Mouse (Mus musculus) testis, adult 2 months (tissue): ENCODE measurements around the gene Ffar3.

Experiments
- CTCF ChIP-seq: fragments of 200-500 bp; IDR thresholded peaks from 2 replicates; pipeline ENCODE4 v1.5.1; 2012; ENCODE audit warnings: low read depth, mild to moderate bottlenecking, inconsistent platforms, low read length, moderate library complexity; ENCODE audit not compliant: control insufficient read depth, insufficient read depth, insufficient replicate concordance
- POLR2A ChIP-seq: fragments of 200-500 bp; IDR thresholded peaks from 2 replicates; pipeline ENCODE4 v1.6.1; 2012; ENCODE audit warnings: low read depth, mild to moderate bottlenecking, inconsistent platforms, low read length, moderate library complexity; ENCODE audit not compliant: control insufficient read depth

DNA sequence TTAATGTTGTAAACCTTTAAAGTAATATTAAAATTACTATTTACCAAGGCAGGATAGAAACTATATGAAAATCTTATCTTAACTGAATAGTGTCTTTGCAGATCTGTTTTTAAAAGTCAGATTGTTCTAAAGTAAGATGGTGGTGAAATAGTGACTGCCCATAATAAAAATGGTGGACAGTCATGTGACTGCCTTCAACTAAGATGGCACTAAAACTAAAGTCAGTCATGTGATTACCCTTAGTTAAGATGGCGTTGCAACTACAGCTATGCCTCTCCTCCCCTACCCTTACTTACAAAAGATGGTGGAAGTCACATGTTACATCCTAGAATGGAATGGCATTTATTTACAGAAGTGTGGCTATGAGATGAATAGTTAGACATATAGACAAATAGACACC is 4.6 kb downstream of the Ffar3 start:
- TF ChIP-seq CTCF (no peak), POLR2A (no peak)
